Mouse (Mus musculus) kidney, postnatal 0 days (tissue): ENCODE results near the gene Wdr27. TPM values are rescaled to one million over a fixed set of nuclear protein-coding genes. Genes with fewer than 3 reads are reported as not detected.

Experiments used
- ATAC-seq: fragments of 200-750 bp; cut with Nextera tagmentation; replicated peaks from 2 replicates; pipeline ENCODE4 v1.8.0; 2017; ENCODE audit warnings: low read depth, moderate number of reproducible peaks, moderate TSS enrichment, moderate library complexity; ENCODE audit not compliant: low FRiP score
- DNase-seq: peaks from one replicate; pipeline ENCODE4 v3.0.0-alpha.2; 2016; ENCODE audit warnings: low spot score
- H3K27ac ChIP-seq: fragments of 300-500 bp; sonication (generic); 2 replicates; pipeline ENCODE4 v1.5.1; 2014; ENCODE audit warnings: mild to moderate bottlenecking
- H3K27me3 ChIP-seq: fragments of 300-500 bp; sonication (generic); 2 replicates; pipeline ENCODE4 v1.6.1; 2014; ENCODE audit warnings: low read length, mixed read lengths; ENCODE audit not compliant: insufficient read depth
- H3K36me3 ChIP-seq: fragments of 300-500 bp; sonication (generic); 2 replicates; pipeline ENCODE4 v1.6.1; 2014; ENCODE audit warnings: low read length, mixed read lengths; ENCODE audit not compliant: insufficient read depth
- H3K4me1 ChIP-seq: fragments of 300-500 bp; sonication (generic); replicated peaks from 2 replicates; pipeline ENCODE4 v1.6.1; 2014; ENCODE audit warnings: antibody characterized with exemption, low read length, mixed read lengths; ENCODE audit not compliant: insufficient read depth
- H3K4me2 ChIP-seq: fragments of 300-500 bp; sonication (generic); 2 replicates; pipeline ENCODE4 v1.6.1; 2014; ENCODE audit warnings: mild to moderate bottlenecking, low read length, moderate library complexity, mixed read lengths
- H3K4me3 ChIP-seq: fragments of 300-500 bp; sonication (generic); replicated peaks from 2 replicates; pipeline ENCODE4 v1.5.1; 2014; ENCODE audit warnings: low read depth, low read length
- H3K9ac ChIP-seq: fragments of 300-500 bp; sonication (generic); 2 replicates; pipeline ENCODE4 v1.6.1; 2014; ENCODE audit warnings: low read depth, low read length
- H3K9me3 ChIP-seq: fragments of 300-500 bp; sonication (generic); replicated peaks from 2 replicates; pipeline ENCODE4 v1.6.1; 2016; ENCODE audit warnings: low read length, inconsistent platforms, mixed read lengths
- CTCF ChIP-seq: IDR thresholded peaks from 2 replicates; pipeline ENCODE4 v1.5.1; 2016; ENCODE audit warnings: antibody characterized with exemption, low read depth, mild to moderate bottlenecking, moderate library complexity
- WGBS: fragments of 180-500 bp; shearing (Covaris S2); extraction: QIAGEN DNeasy Blood & Tissue Kit; methylation state at CpG from one replicate; pipeline ENCODE4 v1.1.7; 2014; 5-methylcytosine and 5-hydroxymethylcytosine counted together
- polyA plus RNA-seq: library from polyadenylated mRNA; unstranded; fragments of >200 nt; fragmentation: Nextera tagmentation; extraction: Ambion mirVana; gene quantifications from 2 replicates; pipeline ENCODE4 v1.2.1, GENCODE M21; 2015

The Wdr27 gene
- polyA plus RNA-seq, 1 experiment from 2014 or later: 16.3 TPM

GRCm38 (mm10) chr17:14909331-14909730 is 33.6 kb downstream of the Wdr27 start:
- no peak overlapping the region for H3K27ac ChIP-seq

GRCm38 (mm10) chr17:14907136-14907535 is 35.8 kb downstream of the Wdr27 start:
- TF ChIP-seq CTCF: no peak
- H3K27ac ChIP-seq: no peak overlapping the region

More at GRCm38 (mm10) chr17:14909331-14909730, 33.6 kb downstream of the Wdr27 start:
- Histone ChIP-seq H3K4me3 (no peak overlapping the region), H3K9me3 (no peaks in the 10 kb centered on the region), H3K9ac (no peak overlapping the region), H3K4me2 (no peak overlapping the region), H3K4me1 (no peaks in the 10 kb centered on the region), H3K27me3 (no peaks in the 10 kb centered on the region), H3K36me3 (no peaks in the 10 kb centered on the region)
- 84% methylated on average over 5 of the region's 5 CpGs for WGBS
- no peak for DNase-seq
- no peak for TF ChIP-seq CTCF
- no peak for ATAC-seq

GRCm38 (mm10) chr17:14906611-14907010 is 36.3 kb downstream of the Wdr27 start:
- Histone ChIP-seq H3K4me2 (no peak overlapping the region), H3K27me3 (no peaks in the 10 kb centered on the region), H3K36me3 (no peaks in the 10 kb centered on the region), H3K4me3 (no peak overlapping the region), H3K27ac (no peak overlapping the region), H3K9me3 (no peaks in the 10 kb centered on the region), H3K4me1 (no peaks in the 10 kb centered on the region), H3K9ac (no peak overlapping the region)
- no peak for DNase-seq
- no peak for TF ChIP-seq CTCF
- ATAC-seq: no peak
- WGBS: 33% methylated on average over 1 of the region's 1 CpGs

More at GRCm38 (mm10) chr17:14907136-14907535, 35.8 kb downstream of the Wdr27 start:
- ATAC-seq: no peak
- Histone ChIP-seq H3K4me1 (no peaks in the 10 kb centered on the region), H3K4me2 (no peak overlapping the region), H3K27me3 (no peaks in the 10 kb centered on the region), H3K4me3 (no peak overlapping the region), H3K9ac (no peak overlapping the region), H3K9me3 (no peaks in the 10 kb centered on the region), H3K36me3 (no peaks in the 10 kb centered on the region)
- 77% methylated on average over 12 of the region's 12 CpGs for WGBS
- no peak for DNase-seq

GRCm38 (mm10) chr17:14904637-14905265 is 38.2 kb downstream of the Wdr27 start:
- Histone ChIP-seq H3K9ac (no peak overlapping the region), H3K9me3 (no peaks in the 10 kb centered on the region), H3K4me1 (no peaks in the 10 kb centered on the region), H3K4me2 (no peak overlapping the region), H3K36me3 (no peaks in the 10 kb centered on the region), H3K27ac (no peak overlapping the region), H3K27me3 (no peaks in the 10 kb centered on the region), H3K4me3 (no peak overlapping the region)
- WGBS: 53% methylated on average over 7 of the region's 7 CpGs
- peak; percentile 95 for TF ChIP-seq CTCF
- peak; percentile 21; the same call in 1 of the 2 replicates for ATAC-seq
- peak; percentile 88 for DNase-seq

GRCm38 (mm10) chr17:14904206-14904605 is 38.8 kb downstream of the Wdr27 start:
- H3K36me3 ChIP-seq: no peaks in the 10 kb centered on the region

GRCm38 (mm10) chr17:14903212-14903611 is 39.7 kb downstream of the Wdr27 start:
- Histone ChIP-seq H3K27me3 (no peaks in the 10 kb centered on the region), H3K27ac (no peak overlapping the region), H3K36me3 (no peaks in the 10 kb centered on the region), H3K9ac (no peak overlapping the region), H3K9me3 (no peaks in the 10 kb centered on the region), H3K4me1 (no peaks in the 10 kb centered on the region), H3K4me3 (no peak overlapping the region), H3K4me2 (no peak overlapping the region)
- no peak for DNase-seq
- WGBS: 90% methylated on average over 3 of the region's 3 CpGs
- ATAC-seq: no peak
- no peak for TF ChIP-seq CTCF

More at GRCm38 (mm10) chr17:14904206-14904605, 38.8 kb downstream of the Wdr27 start:
- Histone ChIP-seq H3K27ac (no peak overlapping the region), H3K27me3 (no peaks in the 10 kb centered on the region), H3K9ac (no peak overlapping the region), H3K4me1 (no peaks in the 10 kb centered on the region), H3K4me2 (no peak overlapping the region), H3K9me3 (no peaks in the 10 kb centered on the region), H3K4me3 (no peak overlapping the region)
- 88% methylated on average over 6 of the region's 6 CpGs for WGBS
- no peak for TF ChIP-seq CTCF
- ATAC-seq: no peak
- DNase-seq: no peak
